Mouse (Mus musculus) embryonic fibroblast, embryonic 13.5 days (primary cell): Measurements from ENCODE around the gene Socs5.
"Not testable (repeated sequence)": the region's sequence is repeated elsewhere in the genome, so short reads cannot be mapped to it uniquely, and the experiment has no call there.

ENCODE experiments used
- CTCF ChIP-seq: IDR thresholded peaks from 2 replicates; pipeline ENCODE4 v1.5.1; 2011; ENCODE audit warnings: mild to moderate bottlenecking, control low read depth, low read length, moderate library complexity, borderline replicate concordance; ENCODE audit not compliant: insufficient read depth
- POLR2A ChIP-seq: IDR thresholded peaks from 2 replicates; pipeline ENCODE4 v1.6.1; 2011; ENCODE audit warnings: low read depth, mild to moderate bottlenecking, control low read depth, low read length, moderate library complexity

- TF ChIP-seq CTCF, POLR2A: not testable (repeated sequence)
Measured at GRCm38 (mm10) chr17:87078217-87078616, 29.3 kb upstream of the Socs5 start.
